Mouse (Mus musculus) erythroblast, embryonic 14.5 days (primary cell): ENCODE data around the gene Pkig. TPM values are rescaled to one million over a fixed set of nuclear protein-coding genes. Genes with fewer than 3 reads are reported as not detected.

Experiments
- H3K27me3 ChIP-seq: 2 replicates; pipeline ENCODE4 v1.6.1; 2012; ENCODE audit warnings: inconsistent platforms; ENCODE audit not compliant: control insufficient read depth
- H3K36me3 ChIP-seq: 2 replicates; pipeline ENCODE4 v1.6.1; 2012; ENCODE audit warnings: mild to moderate bottlenecking, inconsistent platforms; ENCODE audit not compliant: control insufficient read depth
- H3K4me1 ChIP-seq: 2 replicates; pipeline ENCODE4 v1.6.1; 2012; ENCODE audit warnings: inconsistent platforms; ENCODE audit not compliant: control insufficient read depth
- H3K4me3 ChIP-seq: replicated peaks from 2 replicates; pipeline ENCODE3; 2012; ENCODE audit warnings: moderate library complexity, mild to moderate bottlenecking, inconsistent platforms
- H3K9me3 ChIP-seq: 2 replicates; pipeline ENCODE4 v1.6.1; 2012; ENCODE audit warnings: low read length, inconsistent platforms, mixed read lengths; ENCODE audit not compliant: control insufficient read depth
- GATA1 ChIP-seq: IDR thresholded peaks from 2 replicates; pipeline ENCODE4 v1.6.1; 2012; ENCODE audit warnings: low read length, inconsistent platforms, mixed read lengths
- TAL1 ChIP-seq: IDR thresholded peaks from 3 replicates; pipeline ENCODE4 v1.6.1; 2012; ENCODE audit warnings: low read length, inconsistent platforms, mixed read lengths
- polyA plus RNA-seq: library from polyadenylated mRNA; stranded (reverse); fragments of >175 nt; gene quantifications from 2 replicates; pipeline ENCODE4 v1.2.3, GENCODE M21; 2012

Gene Pkig
- polyA plus RNA-seq, 1 experiment: 157 TPM

GRCm38 (mm10) chr2:163697764-163698480 lies 39.7 kb downstream of the Pkig start:
- H3K27me3 ChIP-seq: no peaks in the 10 kb centered on the region
- H3K9me3 ChIP-seq: no peaks in the 10 kb centered on the region
- H3K36me3 ChIP-seq: peaks cover 34% of the 10 kb centered on the region
- peaks cover 75% of the 10 kb centered on the region for H3K4me1 ChIP-seq
- TF ChIP-seq TAL1: no peak
- no peak for TF ChIP-seq GATA1
- no peak overlapping the region for H3K4me3 ChIP-seq

GRCm38 (mm10) chr2:163699078-163699780 lies 41.0 kb downstream of the Pkig start:
- no peaks in the 10 kb centered on the region for H3K9me3 ChIP-seq
- peaks cover 73% of the 10 kb centered on the region for H3K4me1 ChIP-seq
- H3K36me3 ChIP-seq: peaks cover 31% of the 10 kb centered on the region
- no peak for TF ChIP-seq GATA1
- TF ChIP-seq TAL1: no peak
- H3K27me3 ChIP-seq: no peaks in the 10 kb centered on the region
- no peak overlapping the region for H3K4me3 ChIP-seq

DNA sequence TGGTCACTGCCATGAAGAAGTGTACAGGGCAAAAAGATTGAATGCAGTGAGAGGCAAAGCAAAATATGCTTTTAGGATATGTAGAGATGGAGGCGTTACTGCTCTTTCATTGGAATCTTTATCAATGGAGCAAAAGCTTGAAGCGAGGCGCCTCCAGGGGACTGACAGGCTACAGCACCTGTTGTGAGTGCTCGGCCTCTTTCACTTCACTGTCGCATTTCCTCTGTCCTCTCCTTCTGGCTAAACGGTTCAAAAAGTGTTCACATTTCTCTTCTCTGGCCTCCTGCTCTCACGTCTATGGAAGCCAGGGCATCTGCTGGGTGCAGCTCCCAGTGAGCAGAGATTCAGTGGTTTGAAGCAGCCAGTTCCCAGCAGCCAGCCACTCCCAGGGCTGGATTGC lies 44.2 kb downstream of the Pkig start:
- peaks cover 48% of the 10 kb centered on the region for H3K36me3 ChIP-seq
- H3K4me3 ChIP-seq: no peak overlapping the region
- no peak for TF ChIP-seq GATA1
- no peak for TF ChIP-seq TAL1
- peaks cover 61% of the 10 kb centered on the region for H3K4me1 ChIP-seq
- no peaks in the 10 kb centered on the region for H3K27me3 ChIP-seq
- H3K9me3 ChIP-seq: no peaks in the 10 kb centered on the region

GRCm38 (mm10) chr2:163702921-163703320 lies 44.7 kb downstream of the Pkig start:
- H3K4me3 ChIP-seq: no peak overlapping the region
- no peaks in the 10 kb centered on the region for H3K9me3 ChIP-seq
- H3K27me3 ChIP-seq: no peaks in the 10 kb centered on the region
- H3K36me3 ChIP-seq: peaks cover 45% of the 10 kb centered on the region
- TF ChIP-seq TAL1: no peak
- H3K4me1 ChIP-seq: peaks cover 61% of the 10 kb centered on the region

DNA sequence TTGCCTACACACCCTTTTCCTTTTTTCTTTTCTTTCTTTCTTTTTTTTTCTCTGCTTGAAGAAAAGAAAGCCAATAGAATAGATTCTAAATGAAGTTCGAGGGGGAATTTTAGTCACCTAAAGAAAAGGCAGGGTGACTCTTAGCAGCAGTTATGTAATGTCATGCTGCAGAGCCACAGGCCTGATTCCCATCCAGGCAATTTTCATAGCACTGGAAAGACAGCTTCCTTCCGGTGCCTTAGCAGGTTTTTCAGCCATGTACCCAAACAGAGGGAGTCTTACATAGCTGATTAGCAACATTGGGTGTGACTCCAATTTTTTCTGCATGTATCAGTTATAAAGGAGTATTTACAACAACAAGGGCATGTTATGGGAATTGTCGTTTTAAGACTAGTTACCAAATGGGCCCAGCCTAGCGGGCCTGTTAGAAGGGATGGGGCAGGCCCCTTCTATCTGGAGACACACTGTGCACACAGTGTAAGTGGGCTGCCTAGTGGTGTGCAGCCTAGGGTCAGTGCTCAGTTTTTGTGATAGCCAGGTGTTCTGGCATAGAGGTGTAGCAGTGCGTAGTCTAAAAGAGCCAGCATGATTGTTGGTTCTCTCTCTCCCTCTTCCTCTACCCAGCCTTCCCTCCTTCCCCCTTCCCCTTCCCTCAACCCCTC lies 45.5 kb downstream of the Pkig start:
- Histone ChIP-seq H3K27me3 (no peaks in the 10 kb centered on the region), H3K4me1 (peaks cover 61% of the 10 kb centered on the region), H3K9me3 (no peaks in the 10 kb centered on the region), H3K4me3 (no peak overlapping the region), H3K36me3 (peaks cover 41% of the 10 kb centered on the region)
- TF ChIP-seq TAL1 (no peak), GATA1 (no peak)

- no peak overlapping the region for H3K4me3 ChIP-seq
- peaks cover 67% of the 10 kb centered on the region for H3K4me1 ChIP-seq
Observed at GRCm38 (mm10) chr2:163708321-163708720, 50.1 kb downstream of the Pkig start.

DNA sequence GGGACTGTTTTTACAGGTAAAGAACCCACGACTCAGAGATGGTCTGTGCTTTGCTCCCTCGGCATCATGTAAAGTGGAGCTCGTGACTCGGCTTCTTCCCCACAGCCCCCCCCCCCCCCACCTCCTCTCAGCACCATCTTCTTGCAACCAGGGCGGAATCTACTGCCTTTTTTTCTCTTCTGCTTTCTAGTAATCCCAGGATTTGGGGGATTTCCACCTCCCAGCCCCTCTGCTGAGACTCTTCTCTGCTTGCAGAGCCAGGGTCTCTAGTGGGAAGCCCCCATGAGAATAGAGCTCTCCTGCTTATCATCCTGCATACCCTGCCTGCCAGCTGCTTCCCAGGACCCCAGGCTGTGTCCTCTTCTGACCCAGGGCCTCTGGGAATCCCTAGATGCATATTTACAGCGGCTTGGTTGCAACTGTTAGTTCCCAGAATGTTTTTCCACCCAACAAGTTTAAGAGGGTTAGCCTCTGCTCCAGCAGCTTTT lies 50.6 kb downstream of the Pkig start:
- H3K9me3 ChIP-seq: no peaks in the 10 kb centered on the region
- H3K4me1 ChIP-seq: peaks cover 63% of the 10 kb centered on the region
- no peaks in the 10 kb centered on the region for H3K27me3 ChIP-seq
- no peak overlapping the region for H3K4me3 ChIP-seq
- no peak for TF ChIP-seq GATA1
- no peak for TF ChIP-seq TAL1
- peaks cover 64% of the 10 kb centered on the region for H3K36me3 ChIP-seq

More at GRCm38 (mm10) chr2:163708321-163708720, 50.1 kb downstream of the Pkig start:
- H3K9me3 ChIP-seq: no peaks in the 10 kb centered on the region
- no peaks in the 10 kb centered on the region for H3K27me3 ChIP-seq
- H3K36me3 ChIP-seq: peaks cover 65% of the 10 kb centered on the region
- TF ChIP-seq TAL1 (no peak), GATA1 (no peak)

GRCm38 (mm10) chr2:163710000-163710399 lies 51.8 kb downstream of the Pkig start:
- TF ChIP-seq TAL1 (no peak), GATA1 (no peak)
- H3K27me3 ChIP-seq: no peaks in the 10 kb centered on the region
- peaks cover 59% of the 10 kb centered on the region for H3K36me3 ChIP-seq
- no peak overlapping the region for H3K4me3 ChIP-seq
- peaks cover 52% of the 10 kb centered on the region for H3K4me1 ChIP-seq
- no peaks in the 10 kb centered on the region for H3K9me3 ChIP-seq

DNA sequence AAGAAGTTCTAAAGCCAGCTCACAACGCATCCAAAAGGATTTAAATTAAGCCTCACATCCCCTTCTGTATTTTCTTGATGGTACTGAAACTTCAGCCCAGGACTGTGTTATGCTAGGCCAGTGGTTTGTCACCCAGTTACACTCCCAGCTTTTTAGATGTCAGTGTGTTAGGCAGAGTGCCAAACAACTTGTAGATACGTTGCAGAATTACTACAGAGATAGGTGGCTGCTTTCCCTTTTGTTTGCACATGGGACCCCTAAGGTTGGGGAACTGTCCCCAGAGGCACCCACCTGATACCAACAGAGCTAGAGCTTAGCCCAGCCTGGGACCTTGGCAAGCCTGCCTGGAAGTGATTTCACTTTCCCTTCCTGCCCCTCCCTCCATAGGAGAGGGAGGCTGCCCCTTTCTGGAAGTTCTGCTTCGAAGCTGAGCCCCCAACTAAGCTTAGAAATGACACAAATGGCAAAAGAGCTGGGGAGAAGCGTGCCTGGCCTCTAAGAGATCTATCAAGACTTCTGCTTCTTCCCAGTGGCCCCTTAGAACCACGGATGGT lies 52.5 kb downstream of the Pkig start:
- H3K4me1 ChIP-seq: peaks cover 50% of the 10 kb centered on the region
- no peaks in the 10 kb centered on the region for H3K9me3 ChIP-seq
- no peaks in the 10 kb centered on the region for H3K27me3 ChIP-seq
- H3K36me3 ChIP-seq: peaks cover 57% of the 10 kb centered on the region
- H3K4me3 ChIP-seq: no peak overlapping the region
- no peak for TF ChIP-seq GATA1
- no peak for TF ChIP-seq TAL1
